Mouse (Mus musculus) brain, embryonic 14.5 days (tissue): ENCODE data around the gene Thada.

Experiments
- CTCF ChIP-seq: fragments of 200-500 bp; IDR thresholded peaks from 2 replicates; pipeline ENCODE4 v1.5.1; 2012; ENCODE audit warnings: inconsistent platforms, mild to moderate bottlenecking, moderate library complexity, borderline replicate concordance; ENCODE audit not compliant: insufficient read depth, insufficient read length; ENCODE audit errors: extremely low read depth
- POLR2A ChIP-seq: fragments of 200-500 bp; IDR thresholded peaks from 2 replicates; pipeline ENCODE4 v1.6.1; 2012; ENCODE audit warnings: mild to moderate bottlenecking, inconsistent platforms, borderline replicate concordance; ENCODE audit not compliant: poor library complexity, insufficient read depth, insufficient read length, severe bottlenecking; ENCODE audit errors: extremely low read depth

GRCm38 (mm10) chr17:84334241-84335014 is 131.6 kb downstream of the Thada start:
- no peak for TF ChIP-seq CTCF
- no peak for TF ChIP-seq POLR2A
